Mouse (Mus musculus) erythroblast, embryonic 14.5 days (primary cell): Measurements from ENCODE around the gene 9230104L09Rik. TPM values are rescaled to one million over a fixed set of nuclear protein-coding genes. Genes with fewer than 3 reads are reported as not detected.

Experiments used
- H3K27me3 ChIP-seq: 2 replicates; pipeline ENCODE4 v1.6.1; 2012; ENCODE audit warnings: inconsistent platforms; ENCODE audit not compliant: control insufficient read depth
- H3K36me3 ChIP-seq: 2 replicates; pipeline ENCODE4 v1.6.1; 2012; ENCODE audit warnings: mild to moderate bottlenecking, inconsistent platforms; ENCODE audit not compliant: control insufficient read depth
- H3K4me1 ChIP-seq: 2 replicates; pipeline ENCODE4 v1.6.1; 2012; ENCODE audit warnings: inconsistent platforms; ENCODE audit not compliant: control insufficient read depth
- H3K4me3 ChIP-seq: replicated peaks from 2 replicates; pipeline ENCODE3; 2012; ENCODE audit warnings: moderate library complexity, mild to moderate bottlenecking, inconsistent platforms
- H3K9me3 ChIP-seq: 2 replicates; pipeline ENCODE4 v1.6.1; 2012; ENCODE audit warnings: low read length, inconsistent platforms, mixed read lengths; ENCODE audit not compliant: control insufficient read depth
- GATA1 ChIP-seq: IDR thresholded peaks from 2 replicates; pipeline ENCODE4 v1.6.1; 2012; ENCODE audit warnings: low read length, inconsistent platforms, mixed read lengths
- TAL1 ChIP-seq: IDR thresholded peaks from 3 replicates; pipeline ENCODE4 v1.6.1; 2012; ENCODE audit warnings: low read length, inconsistent platforms, mixed read lengths
- polyA plus RNA-seq: library from polyadenylated mRNA; stranded (reverse); fragments of >175 nt; gene quantifications from 2 replicates; pipeline ENCODE4 v1.2.3, GENCODE M21; 2012

The 9230104L09Rik gene
- polyA plus RNA-seq, 1 experiment, result not detected

GRCm38 (mm10) chr2:148879199-148879598 lies 14.4 kb upstream of the 9230104L09Rik start:
- no peaks in the 10 kb centered on the region for H3K36me3 ChIP-seq
- no peaks in the 10 kb centered on the region for H3K27me3 ChIP-seq
- no peaks in the 10 kb centered on the region for H3K9me3 ChIP-seq
- TF ChIP-seq TAL1 (no peak), GATA1 (no peak)
- no peak overlapping the region for H3K4me3 ChIP-seq
- H3K4me1 ChIP-seq, result peaks cover 15% of the 10 kb centered on the region

- H3K27me3 ChIP-seq, result no peaks in the 10 kb centered on the region
- H3K4me1 ChIP-seq, result peaks cover 20% of the 10 kb centered on the region
- no peaks in the 10 kb centered on the region for H3K9me3 ChIP-seq
- no peak overlapping the region for H3K4me3 ChIP-seq
- no peaks in the 10 kb centered on the region for H3K36me3 ChIP-seq
- TF ChIP-seq GATA1, result no peak
- no peak for TF ChIP-seq TAL1
Observed at GRCm38 (mm10) chr2:148878641-148879130, 13.8 kb upstream of the 9230104L09Rik start.

- no peak for TF ChIP-seq GATA1
- TF ChIP-seq TAL1, result no peak
- Histone ChIP-seq H3K9me3 (no peaks in the 10 kb centered on the region), H3K4me1 (peaks cover 20% of the 10 kb centered on the region), H3K4me3 (no peak overlapping the region), H3K27me3 (no peaks in the 10 kb centered on the region), H3K36me3 (peaks cover 1% of the 10 kb centered on the region; the same call in 1 of the 2 replicates)
Observed at GRCm38 (mm10) chr2:148877016-148877770, 12.4 kb upstream of the 9230104L09Rik start.

DNA sequence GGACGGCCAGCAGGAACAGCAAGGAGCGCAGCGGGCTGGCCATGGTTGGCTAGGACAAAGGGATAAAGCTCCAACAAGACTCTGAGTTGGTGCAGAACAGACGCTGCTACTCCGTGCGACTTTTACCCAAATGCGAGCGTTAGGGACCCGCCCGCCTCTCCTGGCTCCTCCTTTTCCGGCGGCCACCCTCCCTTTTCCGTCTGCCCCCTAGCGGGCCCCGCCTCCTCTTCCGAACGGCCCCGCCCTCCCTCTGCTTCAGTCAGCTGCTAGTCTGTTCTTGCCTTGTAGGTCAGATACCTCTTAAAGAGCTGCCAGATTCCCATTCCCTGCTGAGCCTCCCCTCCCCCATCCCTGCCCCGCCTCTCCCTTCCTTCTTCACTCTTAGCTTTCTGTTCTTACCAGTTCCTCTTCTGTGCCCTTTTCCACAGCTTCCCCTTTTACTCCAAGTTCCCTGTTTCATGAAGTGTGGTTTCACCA lies 10.5 kb upstream of the 9230104L09Rik start, which contains the start of gene Cst3:
Gene Cst3, minus strand, starts transcription at position 358 of the 477 bp plus-strand sequence.
- TF ChIP-seq TAL1, result no peak
- no peak for TF ChIP-seq GATA1
- no peaks in the 10 kb centered on the region for H3K9me3 ChIP-seq
- peak within 1 kb of the TSS; percentile 67 for H3K4me3 ChIP-seq
- H3K36me3 ChIP-seq, result peaks cover 7% of the 10 kb centered on the region; the same call in 1 of the 2 replicates
- no peaks in the 10 kb centered on the region for H3K27me3 ChIP-seq
- H3K4me1 ChIP-seq, result peaks cover 20% of the 10 kb centered on the region

GRCm38 (mm10) chr2:148874617-148875334 lies 9.9 kb upstream of the 9230104L09Rik start:
- TF ChIP-seq TAL1, result no peak
- TF ChIP-seq GATA1, result no peak
- Histone ChIP-seq H3K36me3 (peaks cover 7% of the 10 kb centered on the region; the same call in 1 of the 2 replicates), H3K4me3 (peak overlapping the region; percentile 67), H3K9me3 (no peaks in the 10 kb centered on the region), H3K4me1 (peaks cover 20% of the 10 kb centered on the region), H3K27me3 (no peaks in the 10 kb centered on the region)

- Histone ChIP-seq H3K4me3 (peak overlapping the region; percentile 67), H3K9me3 (no peaks in the 10 kb centered on the region), H3K27me3 (no peaks in the 10 kb centered on the region), H3K36me3 (peaks cover 7% of the 10 kb centered on the region; the same call in 1 of the 2 replicates), H3K4me1 (peaks cover 20% of the 10 kb centered on the region)
- TF ChIP-seq GATA1 (no peak), TAL1 (no peak)
Observed at GRCm38 (mm10) chr2:148874224-148874616, 9.4 kb upstream of the 9230104L09Rik start.

- H3K36me3 ChIP-seq, result peaks cover 7% of the 10 kb centered on the region; the same call in 1 of the 2 replicates
- no peaks in the 10 kb centered on the region for H3K27me3 ChIP-seq
- TF ChIP-seq TAL1 (no peak), GATA1 (no peak)
- no peak overlapping the region for H3K4me3 ChIP-seq
- H3K9me3 ChIP-seq, result no peaks in the 10 kb centered on the region
- peaks cover 20% of the 10 kb centered on the region for H3K4me1 ChIP-seq
Observed at GRCm38 (mm10) chr2:148872860-148873259, 8.0 kb upstream of the 9230104L09Rik start.

GRCm38 (mm10) chr2:148870526-148870925 lies 5.7 kb upstream of the 9230104L09Rik start:
- H3K27me3 ChIP-seq, result no peaks in the 10 kb centered on the region
- H3K9me3 ChIP-seq, result no peaks in the 10 kb centered on the region
- peaks cover 17% of the 10 kb centered on the region for H3K4me1 ChIP-seq
- TF ChIP-seq TAL1 (no peak), GATA1 (no peak)
- H3K4me3 ChIP-seq, result no peak overlapping the region
- peaks cover 7% of the 10 kb centered on the region; the same call in 1 of the 2 replicates for H3K36me3 ChIP-seq

DNA sequence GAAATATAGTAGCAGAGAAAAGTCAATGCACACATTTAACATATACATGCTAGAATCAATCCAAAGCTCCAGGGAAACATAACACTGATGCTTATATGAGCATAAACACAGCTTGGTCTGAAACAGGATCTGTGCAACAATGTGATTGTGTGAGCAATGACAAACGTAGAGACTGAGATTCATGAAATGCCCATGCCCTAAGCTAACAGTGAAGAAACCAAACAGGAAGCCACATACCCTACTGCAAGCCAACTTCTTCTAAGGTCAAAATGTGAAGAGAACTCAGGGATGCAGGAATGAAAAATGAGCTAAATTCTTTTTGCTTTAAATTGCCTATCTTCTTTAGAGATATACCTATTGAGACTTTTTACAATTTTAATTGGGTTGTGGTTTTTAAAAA lies 4.1 kb upstream of the 9230104L09Rik start:
- no peaks in the 10 kb centered on the region for H3K27me3 ChIP-seq
- peaks cover 7% of the 10 kb centered on the region; the same call in 1 of the 2 replicates for H3K36me3 ChIP-seq
- H3K9me3 ChIP-seq, result no peaks in the 10 kb centered on the region
- H3K4me3 ChIP-seq, result no peak overlapping the region
- peaks cover 3% of the 10 kb centered on the region for H3K4me1 ChIP-seq
- TF ChIP-seq GATA1 (no peak), TAL1 (no peak)
